10 mouse cellular contexts compared by ENCODE assay signal in the genomic region with DNA sequence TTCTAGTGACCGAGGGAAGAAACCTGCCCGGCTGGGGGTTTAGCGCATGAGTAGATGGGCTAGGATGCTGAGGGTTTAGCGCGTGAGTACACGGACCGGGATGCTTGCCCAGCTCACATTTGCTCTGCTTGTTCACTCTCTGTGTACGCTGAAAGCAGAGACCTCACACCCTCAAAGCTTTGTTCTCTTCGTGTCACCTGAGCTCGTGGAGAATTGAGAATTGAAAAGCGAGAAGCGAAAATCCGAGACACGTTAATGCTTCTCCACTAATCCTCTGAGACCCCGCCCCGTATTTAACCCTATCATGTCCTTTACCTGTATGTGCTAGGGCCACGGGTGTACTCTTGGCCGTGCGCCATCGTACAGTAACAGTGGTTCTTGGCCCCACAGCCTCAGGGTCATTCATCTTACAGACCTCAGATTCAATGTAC. TPM values are rescaled to one million over a fixed set of nuclear protein-coding genes. Genes with fewer than 3 reads are reported as not detected.
DNase-seq lines count a peak whose midpoint lies in the region; ATAC-seq and TF ChIP-seq lines count a peak whose summit lies in the region.
"Had no signal": no experiment of that assay in that cellular context is flagged by ENCODE, and none has a peak within 500 bp of the region (broad histone marks: within the 10 kb centered on the region; RNA-seq: fewer than 3 reads in every experiment).

No protein-coding gene starts in this region.

- 6% methylated on average over 20 of the region's 20 CpGs for WGBS in kidney, embryonic 16.5 days
- 14% methylated on average over 20 of the region's 20 CpGs for WGBS in kidney, adult 2 months
- WGBS in hindbrain, embryonic 13.5 days: 4% methylated on average over 20 of the region's 20 CpGs
- 4% methylated on average over 20 of the region's 20 CpGs for WGBS in neural tube, embryonic 11.5 days

- no peak for TF ChIP-seq POLR2A in kidney, adult 2 months (IDR thresholded peaks at IDR 0.05; ENCODE audit: low read depth, low read length)

- H3K4me1 ChIP-seq in kidney, embryonic 16.5 days (ENCODE audit: insufficient read depth, low read length): peaks cover 6% of the 10 kb centered on the region
- H3K4me1 ChIP-seq in kidney, adult 2 months (ENCODE audit: control insufficient read depth, insufficient read depth, low read length): no peaks in the 10 kb centered on the region
- peaks cover 22% of the 10 kb centered on the region for H3K4me1 ChIP-seq in hindbrain, embryonic 13.5 days (replicated peaks)
- H3K4me1 ChIP-seq in neural tube, embryonic 11.5 days (ENCODE audit: control insufficient read depth, insufficient read depth, low read length): peaks cover 4% of the 10 kb centered on the region; the same call in 1 of the 2 replicates

- no peak for TF ChIP-seq CTCF in kidney, adult 2 months (conservative IDR thresholded peaks at IDR 0.05; ENCODE audit: insufficient read depth, insufficient read length, low read depth, low read length)

- H3K27me3 ChIP-seq in kidney, embryonic 16.5 days (ENCODE audit: insufficient read depth, low read length): peaks cover 3% of the 10 kb centered on the region; the same call in 1 of the 2 replicates
- no peaks in the 10 kb centered on the region for H3K27me3 ChIP-seq in kidney, adult 2 months (replicated peaks; ENCODE audit: control insufficient read depth, insufficient read depth, low read length)
- no peaks in the 10 kb centered on the region for H3K27me3 ChIP-seq in hindbrain, embryonic 13.5 days
- no peaks in the 10 kb centered on the region for H3K27me3 ChIP-seq in neural tube, embryonic 11.5 days (ENCODE audit: control insufficient read depth, insufficient read depth, low read length)

- H3K4me3 ChIP-seq in kidney, embryonic 16.5 days (ENCODE audit: low read length): peak overlapping the region; percentile 21
- H3K4me3 ChIP-seq in kidney, adult 2 months (ENCODE audit: insufficient read depth, low read depth, low read length): no peak overlapping the region
- H3K4me3 ChIP-seq in hindbrain, embryonic 13.5 days: peak overlapping the region; percentile 24
- no peak overlapping the region for H3K4me3 ChIP-seq in neural tube, embryonic 11.5 days (ENCODE audit: low read depth, low read length)

- H3K9ac ChIP-seq in kidney, embryonic 16.5 days (replicated peaks; ENCODE audit: low read length): peak overlapping the region; percentile 47
- peak overlapping the region; percentile 59 for H3K9ac ChIP-seq in hindbrain, embryonic 13.5 days
- H3K9ac ChIP-seq in neural tube, embryonic 11.5 days (ENCODE audit: low read length): peak overlapping the region; percentile 22

- H3K4me2 ChIP-seq in kidney, embryonic 16.5 days (replicated peaks; ENCODE audit: low read depth, low read length): peak overlapping the region; percentile 49
- peak overlapping the region; percentile 49 for H3K4me2 ChIP-seq in hindbrain, embryonic 13.5 days
- H3K4me2 ChIP-seq in neural tube, embryonic 11.5 days (ENCODE audit: low read depth): peak overlapping the region; percentile 35

- no peaks in the 10 kb centered on the region for H3K36me3 ChIP-seq in kidney, embryonic 16.5 days (ENCODE audit: insufficient read depth, low read length)
- no peaks in the 10 kb centered on the region for H3K36me3 ChIP-seq in kidney, adult 2 months (ENCODE audit: control insufficient read depth, insufficient read depth, low read length)
- no peaks in the 10 kb centered on the region for H3K36me3 ChIP-seq in hindbrain, embryonic 13.5 days
- H3K36me3 ChIP-seq in neural tube, embryonic 11.5 days (ENCODE audit: control insufficient read depth, insufficient read depth, low read length): no peaks in the 10 kb centered on the region

- intact Hi-C loops in gastrocnemius, postnatal 14 days (cut with DNase I; ENCODE audit: low total_unique reads): no loop called here

- H3K27ac ChIP-seq in kidney, embryonic 16.5 days (ENCODE audit: low read length): no peak overlapping the region
- H3K27ac ChIP-seq in kidney, adult 2 months (ENCODE audit: insufficient read depth, low read depth, low read length): no peak overlapping the region
- H3K27ac ChIP-seq in hindbrain, embryonic 13.5 days: peak overlapping the region; percentile 78
- no peak overlapping the region for H3K27ac ChIP-seq in neural tube, embryonic 11.5 days (ENCODE audit: low read depth, low read length)

- no peak for ATAC-seq in kidney, embryonic 16.5 days (ENCODE audit: low FRiP score, low TSS enrichment)
- peak; percentile 50 for ATAC-seq in hindbrain, embryonic 13.5 days (ENCODE audit: low FRiP score)
- ATAC-seq in neural tube, embryonic 11.5 days (ENCODE audit: insufficient read depth, low FRiP score, low TSS enrichment): no peak

- DNase-seq in kidney, adult 2 months: no peak
- DNase-seq in embryo, embryonic 9.5 days (ENCODE audit: extremely low spot score): peak; percentile 25
- DNase-seq in neural tube, embryonic 11.5 days (ENCODE audit: low spot score): peak; percentile 21
- no peak for DNase-seq in MN1 (ENCODE audit: low spot score)
- DNase-seq in ovary, postnatal 14 days (ENCODE audit: low spot score): no peak
- no peak for DNase-seq in gastrocnemius, postnatal 14 days
- DNase-seq: kidney, postnatal 36 days had no signal

- H3K9me3 ChIP-seq in kidney, embryonic 16.5 days (ENCODE audit: low read length): no peaks in the 10 kb centered on the region
- H3K9me3 ChIP-seq in hindbrain, embryonic 13.5 days: no peaks in the 10 kb centered on the region
- H3K9me3 ChIP-seq in neural tube, embryonic 11.5 days (ENCODE audit: control insufficient read depth, low read length): 0 out of 2 replicates have a peak, but pooled peaks cover 2% of the 10 kb centered on the region

RNA-seq across cellular contexts. Expression of gene Tmem150c, which starts 38.9 kb away (rescaled TPM):
- polyA plus RNA-seq in kidney, embryonic 16.5 days (2015; fragmentation: Nextera tagmentation; extraction: Ambion mirVana): 18.0 and 20.6 TPM in 2 replicates
- polyA plus RNA-seq in kidney, adult 2 months (2012; rRNA removed): 8.1 and 9.9 TPM in 2 replicates
- polyA plus RNA-seq in hindbrain, embryonic 13.5 days (2015; fragmentation: Nextera tagmentation; extraction: Ambion mirVana): 19.4 and 19.6 TPM in 2 replicates
- polyA plus RNA-seq in neural tube, embryonic 11.5 days (2014; fragmentation: Nextera tagmentation; extraction: Ambion mirVana): 3.4 and 4.5 TPM in 2 replicates
- total RNA-seq in gastrocnemius, postnatal 14 days (2021): 1 to 10 TPM; 3.6 to 4.1 TPM
- total RNA-seq: neutrophil, adult 5-6 weeks had no signal

Comparison
In these comparisons a context has a peak if more than half of its experiments do, and no peak if none do; other contexts are left out.
1. H3K4me3 ChIP-seq: peak in kidney, embryonic 16.5 days (single experiment) and hindbrain, embryonic 13.5 days (single experiment); none in kidney, adult 2 months (single experiment) and neural tube, embryonic 11.5 days (single experiment).
2. DNase-seq: peak in embryo, embryonic 9.5 days (single experiment) and neural tube, embryonic 11.5 days (single experiment); none in kidney, adult 2 months (single experiment), MN1 (single experiment), ovary, postnatal 14 days (single experiment) and gastrocnemius, postnatal 14 days (single experiment).
3. Peak in every context shown above with its lines, with median percentiles within 50 percentile points of each other: H3K4me2 ChIP-seq and H3K9ac ChIP-seq.